Mouse (Mus musculus): ENCODE measurements around the gene Vmn1r231. TPM values are rescaled to one million over a fixed set of nuclear protein-coding genes. Genes with fewer than 3 reads are reported as not detected.

Vmn1r231 gene
- polyA plus RNA-seq, 1 experiment from 2014 or later = not detected

Other genes with a start within 250 kb of the Vmn1r231 start
- gene Vmn1r226, start 222.2 kb downstream of the Vmn1r231 start, polyA plus RNA-seq (2014; fragmentation: Nextera tagmentation; extraction: Ambion mirVana) = not detected in 2 replicates
- not detected in 2 replicates for gene Vmn1r227, start 175.2 kb downstream of the Vmn1r231 start, polyA plus RNA-seq (2014; fragmentation: Nextera tagmentation; extraction: Ambion mirVana)
- gene Vmn1r228, start 118.9 kb downstream of the Vmn1r231 start, polyA plus RNA-seq (2014; fragmentation: Nextera tagmentation; extraction: Ambion mirVana) = not detected in 2 replicates
- gene Vmn1r229, start 93.5 kb downstream of the Vmn1r231 start, polyA plus RNA-seq (2014; fragmentation: Nextera tagmentation; extraction: Ambion mirVana) = 0.03 TPM in 1 of 2 replicates, not detected in the other
- not detected in 2 replicates for gene Vmn1r230, start 64.6 kb downstream of the Vmn1r231 start, polyA plus RNA-seq (2014; fragmentation: Nextera tagmentation; extraction: Ambion mirVana)
- not detected in 2 replicates for gene Vmn1r232, start 14.6 kb upstream of the Vmn1r231 start, polyA plus RNA-seq (2014; fragmentation: Nextera tagmentation; extraction: Ambion mirVana)
- gene Ppp2r1a, start 40.2 kb upstream of the Vmn1r231 start, polyA plus RNA-seq (2014; fragmentation: Nextera tagmentation; extraction: Ambion mirVana) = 523 and 567 TPM in 2 replicates
- not detected in 2 replicates for gene Vmn1r233, start 91.4 kb upstream of the Vmn1r231 start, polyA plus RNA-seq (2014; fragmentation: Nextera tagmentation; extraction: Ambion mirVana)
- 17.5 and 17.6 TPM in 2 replicates for gene Zfp160, start 103.8 kb upstream of the Vmn1r231 start, polyA plus RNA-seq (2014; fragmentation: Nextera tagmentation; extraction: Ambion mirVana)

Data from forebrain, embryonic 11.5 days (tissue).